Mouse (Mus musculus) neural tube, embryonic 12.5 days (tissue): Measurements from ENCODE around the gene Ilk. TPM values are rescaled to one million over a fixed set of nuclear protein-coding genes. Genes with fewer than 3 reads are reported as not detected.
A peak's percentile ranks its signal among the peaks of the same experiment; 100 is the strongest.
"Not testable (repeated sequence)": the region's sequence is repeated elsewhere in the genome, so short reads cannot be mapped to it uniquely, and the experiment has no call there.

ENCODE experiments used
- ATAC-seq: fragments of 200-750 bp; cut with Nextera tagmentation; 2 replicates; pipeline ENCODE4 v1.8.0; 2017; ENCODE audit warnings: low read depth, mild to moderate bottlenecking, moderate TSS enrichment, moderate library complexity; ENCODE audit not compliant: low FRiP score
- H3K27ac ChIP-seq: fragments of 300-500 bp; sonication (generic); 2 replicates; pipeline ENCODE4 v1.5.1; 2016
- H3K27me3 ChIP-seq: fragments of 300-500 bp; sonication (generic); replicated peaks from 2 replicates; pipeline ENCODE4 v1.6.1; 2016; ENCODE audit warnings: mild to moderate bottlenecking
- H3K36me3 ChIP-seq: fragments of 300-500 bp; sonication (generic); 2 replicates; pipeline ENCODE4 v1.6.1; 2016; ENCODE audit warnings: mild to moderate bottlenecking
- H3K4me1 ChIP-seq: fragments of 300-500 bp; sonication (generic); 2 replicates; pipeline ENCODE4 v1.6.1; 2016
- H3K4me2 ChIP-seq: fragments of 300-500 bp; sonication (generic); replicated peaks from 2 replicates; pipeline ENCODE4 v1.6.1; 2016; ENCODE audit warnings: mild to moderate bottlenecking
- H3K4me3 ChIP-seq: fragments of 300-500 bp; sonication (generic); 2 replicates; pipeline ENCODE4 v1.5.1; 2016
- H3K9ac ChIP-seq: fragments of 300-500 bp; sonication (generic); 2 replicates; pipeline ENCODE4 v1.6.1; 2016; ENCODE audit warnings: mild to moderate bottlenecking
- H3K9me3 ChIP-seq: fragments of 300-500 bp; sonication (generic); 2 replicates; pipeline ENCODE4 v1.6.1; 2016; ENCODE audit warnings: mild to moderate bottlenecking
- WGBS: fragments of 180-500 bp; shearing (Covaris S2); methylation state at CpG from one replicate; pipeline ENCODE4 v1.1.7; 2016; 5-methylcytosine and 5-hydroxymethylcytosine counted together
- polyA plus RNA-seq: library from polyadenylated mRNA; unstranded; fragments of >200 nt; fragmentation: Nextera tagmentation; extraction: Ambion mirVana; gene quantifications from 2 replicates; pipeline ENCODE4 v1.2.1, GENCODE M21; 2016

Ilk gene
- polyA plus RNA-seq, 1 experiment from 2014 or later, result 230 TPM

GRCm38 (mm10) chr7:105735464-105735863 lies 928 bp upstream of the Ilk start:
- peak overlapping the region; percentile 70 for H3K9ac ChIP-seq
- peaks cover 52% of the 10 kb centered on the region for H3K36me3 ChIP-seq
- ATAC-seq, H3K9me3 ChIP-seq, H3K27me3 ChIP-seq, H3K27ac ChIP-seq: not testable (repeated sequence)
- H3K4me3 ChIP-seq, result peak overlapping the region; percentile 82
- peaks cover 16% of the 10 kb centered on the region for H3K4me1 ChIP-seq
- WGBS, result 59% methylated on average over 4 of the region's 4 CpGs
- H3K4me2 ChIP-seq, result peak overlapping the region; percentile 87

- Histone ChIP-seq H3K4me1 (peaks cover 16% of the 10 kb centered on the region), H3K4me2 (peak within 1 kb of the TSS; percentile 87), H3K4me3 (peak within 1 kb of the TSS; percentile 82), H3K27ac (peak within 1 kb of the TSS; percentile 50), H3K36me3 (peaks cover 52% of the 10 kb centered on the region), H3K27me3 (no peaks in the 10 kb centered on the region), H3K9ac (peak within 1 kb of the TSS; percentile 70), H3K9me3 (no peaks in the 10 kb centered on the region)
- peak; percentile 56; the same call in 1 of the 2 replicates for ATAC-seq
- under 1% methylated on average over 30 of the region's 30 CpGs for WGBS
These were observed 624 bp downstream of the Ilk start, which contains the start of gene Rrp8 for GRCm38 (mm10) chr7:105736911-105737521. Gene Rrp8 (minus strand): TSS chr7:105737385.

GRCm38 (mm10) chr7:105737648-105738047 lies 1.3 kb downstream of the Ilk start:
- Histone ChIP-seq H3K4me2 (peak overlapping the region; percentile 87), H3K36me3 (peaks cover 52% of the 10 kb centered on the region), H3K27me3 (no peaks in the 10 kb centered on the region), H3K9ac (peak overlapping the region; percentile 44; the same call in 1 of the 2 replicates), H3K9me3 (no peaks in the 10 kb centered on the region), H3K27ac (no peak overlapping the region), H3K4me1 (peaks cover 16% of the 10 kb centered on the region), H3K4me3 (peak overlapping the region; percentile 82)
- ATAC-seq, result no peak
- WGBS, result 33% methylated on average over 3 of the region's 3 CpGs

- Histone ChIP-seq H3K4me2 (peak overlapping the region; percentile 87), H3K4me3 (no peak overlapping the region)
These were observed 1.9 kb downstream of the Ilk start for GRCm38 (mm10) chr7:105738286-105738685.

GRCm38 (mm10) chr7:105738948-105739347 lies 2.6 kb downstream of the Ilk start:
- ATAC-seq, result no peak
- 34% methylated on average over 3 of the region's 3 CpGs for WGBS
- no peak overlapping the region for H3K9ac ChIP-seq
- peak overlapping the region; percentile 27 for H3K4me2 ChIP-seq
- H3K27ac ChIP-seq, result no peak overlapping the region
- no peak overlapping the region for H3K4me3 ChIP-seq
- no peaks in the 10 kb centered on the region for H3K9me3 ChIP-seq
- H3K36me3 ChIP-seq, result peaks cover 45% of the 10 kb centered on the region
- no peaks in the 10 kb centered on the region for H3K27me3 ChIP-seq
- H3K4me1 ChIP-seq, result peaks cover 26% of the 10 kb centered on the region

More at GRCm38 (mm10) chr7:105738286-105738685, 1.9 kb downstream of the Ilk start:
- 81% methylated on average over 2 of the region's 2 CpGs for WGBS
- Histone ChIP-seq H3K27ac (no peak overlapping the region), H3K9me3 (no peaks in the 10 kb centered on the region), H3K27me3 (no peaks in the 10 kb centered on the region), H3K9ac (no peak overlapping the region), H3K36me3 (peaks cover 51% of the 10 kb centered on the region), H3K4me1 (peaks cover 21% of the 10 kb centered on the region)
- no peak for ATAC-seq

GRCm38 (mm10) chr7:105740089-105740795 lies 3.9 kb downstream of the Ilk start:
- Histone ChIP-seq H3K4me2 (no peak overlapping the region), H3K9me3 (no peaks in the 10 kb centered on the region), H3K9ac (no peak overlapping the region), H3K4me3 (no peak overlapping the region), H3K27ac (no peak overlapping the region), H3K4me1 (peaks cover 26% of the 10 kb centered on the region), H3K36me3 (peaks cover 36% of the 10 kb centered on the region), H3K27me3 (no peaks in the 10 kb centered on the region)
- WGBS, result 79% methylated on average over 13 of the region's 13 CpGs
- no peak for ATAC-seq

GRCm38 (mm10) chr7:105740851-105741250 lies 4.5 kb downstream of the Ilk start:
- no peak overlapping the region for H3K4me2 ChIP-seq
- H3K9me3 ChIP-seq, result no peaks in the 10 kb centered on the region
- 88% methylated on average over 6 of the region's 6 CpGs for WGBS
- H3K27ac ChIP-seq, result no peak overlapping the region
- peaks cover 36% of the 10 kb centered on the region for H3K36me3 ChIP-seq
- no peaks in the 10 kb centered on the region for H3K27me3 ChIP-seq
- no peak overlapping the region for H3K4me3 ChIP-seq
- H3K4me1 ChIP-seq, result peaks cover 22% of the 10 kb centered on the region
- no peak overlapping the region for H3K9ac ChIP-seq
- ATAC-seq, result no peak

GRCm38 (mm10) chr7:105741978-105742377 lies 5.6 kb downstream of the Ilk start:
- no peak overlapping the region for H3K9ac ChIP-seq
- H3K36me3 ChIP-seq, result peaks cover 45% of the 10 kb centered on the region
- no peak overlapping the region for H3K4me2 ChIP-seq
- no peak for ATAC-seq
- H3K27ac ChIP-seq, result no peak overlapping the region
- H3K9me3 ChIP-seq, result no peaks in the 10 kb centered on the region
- no peaks in the 10 kb centered on the region for H3K27me3 ChIP-seq
- 95% methylated on average over 9 of the region's 9 CpGs for WGBS
- H3K4me1 ChIP-seq, result peaks cover 21% of the 10 kb centered on the region
- no peak overlapping the region for H3K4me3 ChIP-seq

- ATAC-seq, H3K27ac ChIP-seq, H3K9me3 ChIP-seq, H3K4me3 ChIP-seq, H3K27me3 ChIP-seq, H3K9ac ChIP-seq: not testable (repeated sequence)
- peak overlapping the region; percentile 92 for H3K4me2 ChIP-seq
- H3K4me1 ChIP-seq, result peaks cover 17% of the 10 kb centered on the region
- peaks cover 50% of the 10 kb centered on the region for H3K36me3 ChIP-seq
- 90% methylated on average over 7 of the region's 7 CpGs for WGBS
These were observed 6.3 kb downstream of the Ilk start for GRCm38 (mm10) chr7:105742539-105743215.

- Histone ChIP-seq H3K36me3 (peaks cover 54% of the 10 kb centered on the region), H3K4me2 (peak overlapping the region; percentile 92), H3K4me3 (peak overlapping the region; percentile 99), H3K4me1 (peaks cover 15% of the 10 kb centered on the region), H3K9ac (peak overlapping the region; percentile 97)
- WGBS, result 34% methylated on average over 20 of the region's 20 CpGs
- H3K9me3 ChIP-seq, ATAC-seq, H3K27ac ChIP-seq, H3K27me3 ChIP-seq: not testable (repeated sequence)
These were observed 7.0 kb downstream of the Ilk start for GRCm38 (mm10) chr7:105743246-105743925.

GRCm38 (mm10) chr7:105743926-105744590 lies 7.7 kb downstream of the Ilk start, which contains the start of gene Taf10:
Gene Taf10 (minus strand): TSS chr7:105744361.
- Histone ChIP-seq H3K4me1 (peaks cover 11% of the 10 kb centered on the region), H3K4me2 (peak within 1 kb of the TSS; percentile 92), H3K4me3 (peak within 1 kb of the TSS; percentile 99), H3K9me3 (no peaks in the 10 kb centered on the region), H3K36me3 (peaks cover 56% of the 10 kb centered on the region), H3K27ac (0 out of 2 replicates have a peak within 1 kb of the TSS, but pooled peaks have one; percentile 46), H3K9ac (peak within 1 kb of the TSS; percentile 97), H3K27me3 (no peaks in the 10 kb centered on the region)
- ATAC-seq, result peak; percentile 97
- 1% methylated on average over 67 of the region's 67 CpGs for WGBS
